Mouse (Mus musculus): Measurements from ENCODE around the gene Ascc1. TPM values are rescaled to one million over a fixed set of nuclear protein-coding genes. Genes with fewer than 3 reads are reported as not detected.

Ascc1 gene
- polyA plus RNA-seq, 1 experiment from 2014 or later = 37.2 TPM

GRCm38 (mm10) chr10:59965362-59965695 lies 37.3 kb upstream of the Ascc1 start:
- DNase-seq (ENCODE audit: low spot score) = no peak

GRCm38 (mm10) chr10:59965788-59966187 lies 36.8 kb upstream of the Ascc1 start:
- H3K9ac ChIP-seq (ENCODE audit: low read depth, low read length) = no peak overlapping the region
- DNase-seq (ENCODE audit: low spot score) (no peak), ATAC-seq (replicated peaks; ENCODE audit: low FRiP score) (no peak)
- no peak overlapping the region for H3K4me2 ChIP-seq
- no peak overlapping the region for H3K27ac ChIP-seq (ENCODE audit: low read depth, low read length)
- H3K27me3 ChIP-seq (replicated peaks; ENCODE audit: control insufficient read depth, insufficient read depth, low read length) = peaks cover under 1% of the 10 kb centered on the region; the same call in 1 of the 2 replicates
- no peaks in the 10 kb centered on the region for H3K9me3 ChIP-seq (ENCODE audit: control insufficient read depth, low read length)
- no peaks in the 10 kb centered on the region for H3K36me3 ChIP-seq (ENCODE audit: control insufficient read depth, insufficient read depth, low read length)
- WGBS = 83% methylated on average over 8 of the region's 8 CpGs
- H3K4me1 ChIP-seq (replicated peaks; ENCODE audit: control insufficient read depth, insufficient read depth, low read length) = peaks cover 14% of the 10 kb centered on the region
- no peak overlapping the region for H3K4me3 ChIP-seq (ENCODE audit: low read depth, low read length)

More at GRCm38 (mm10) chr10:59965362-59965695, 37.3 kb upstream of the Ascc1 start:
- Histone ChIP-seq H3K4me1 (replicated peaks; ENCODE audit: control insufficient read depth, insufficient read depth, low read length) (peaks cover 9% of the 10 kb centered on the region), H3K4me3 (ENCODE audit: low read depth, low read length) (no peak overlapping the region), H3K27ac (ENCODE audit: low read depth, low read length) (peak overlapping the region; percentile 38; the same call in 1 of the 2 replicates), H3K36me3 (ENCODE audit: control insufficient read depth, insufficient read depth, low read length) (no peaks in the 10 kb centered on the region), H3K9ac (ENCODE audit: low read depth, low read length) (no peak overlapping the region), H3K9me3 (ENCODE audit: control insufficient read depth, low read length) (no peaks in the 10 kb centered on the region), H3K4me2 (no peak overlapping the region), H3K27me3 (replicated peaks; ENCODE audit: control insufficient read depth, insufficient read depth, low read length) (no peaks in the 10 kb centered on the region)
- 52% methylated on average over 9 of the region's 9 CpGs for WGBS
- no peak for ATAC-seq (replicated peaks; ENCODE audit: low FRiP score)

- DNase-seq (ENCODE audit: low spot score) = no peak
- Histone ChIP-seq H3K9me3 (ENCODE audit: control insufficient read depth, low read length) (no peaks in the 10 kb centered on the region), H3K27ac (ENCODE audit: low read depth, low read length) (no peak overlapping the region), H3K36me3 (ENCODE audit: control insufficient read depth, insufficient read depth, low read length) (no peaks in the 10 kb centered on the region), H3K4me1 (replicated peaks; ENCODE audit: control insufficient read depth, insufficient read depth, low read length) (peaks cover 19% of the 10 kb centered on the region), H3K9ac (ENCODE audit: low read depth, low read length) (no peak overlapping the region), H3K27me3 (replicated peaks; ENCODE audit: control insufficient read depth, insufficient read depth, low read length) (peaks cover 8% of the 10 kb centered on the region), H3K4me2 (no peak overlapping the region), H3K4me3 (ENCODE audit: low read depth, low read length) (no peak overlapping the region)
- 86% methylated on average over 6 of the region's 6 CpGs for WGBS
- ATAC-seq (replicated peaks; ENCODE audit: low FRiP score) = no peak
Measured at GRCm38 (mm10) chr10:59966743-59967142, 35.9 kb upstream of the Ascc1 start.

- Histone ChIP-seq H3K36me3 (ENCODE audit: control insufficient read depth, insufficient read depth, low read length) (no peaks in the 10 kb centered on the region), H3K4me3 (ENCODE audit: low read depth, low read length) (no peak overlapping the region), H3K27ac (ENCODE audit: low read depth, low read length) (no peak overlapping the region), H3K4me2 (no peak overlapping the region), H3K27me3 (replicated peaks; ENCODE audit: control insufficient read depth, insufficient read depth, low read length) (peaks cover 10% of the 10 kb centered on the region), H3K9ac (ENCODE audit: low read depth, low read length) (no peak overlapping the region), H3K9me3 (ENCODE audit: control insufficient read depth, low read length) (no peaks in the 10 kb centered on the region), H3K4me1 (replicated peaks; ENCODE audit: control insufficient read depth, insufficient read depth, low read length) (peaks cover 19% of the 10 kb centered on the region)
- ATAC-seq (replicated peaks; ENCODE audit: low FRiP score) = no peak
- WGBS = 72% methylated on average over 6 of the region's 6 CpGs
- DNase-seq (ENCODE audit: low spot score) = no peak
Measured at GRCm38 (mm10) chr10:59967309-59967942, 35.2 kb upstream of the Ascc1 start.

- ATAC-seq (replicated peaks; ENCODE audit: low FRiP score) = peak; percentile 87
- WGBS = under 1% methylated on average over 25 of the region's 25 CpGs
- peak; percentile 71 for DNase-seq (ENCODE audit: low spot score)
- peaks cover 34% of the 10 kb centered on the region for H3K4me1 ChIP-seq (replicated peaks; ENCODE audit: control insufficient read depth, insufficient read depth, low read length)
- H3K4me3 ChIP-seq (ENCODE audit: low read depth, low read length) = peak overlapping the region; percentile 39
- peak overlapping the region; percentile 42 for H3K9ac ChIP-seq (ENCODE audit: low read depth, low read length)
- no peaks in the 10 kb centered on the region for H3K36me3 ChIP-seq (ENCODE audit: control insufficient read depth, insufficient read depth, low read length)
- H3K4me2 ChIP-seq = peak overlapping the region; percentile 65
- 0 out of 2 replicates have a peak overlapping the region, but pooled peaks have one; percentile 2 for H3K27ac ChIP-seq (ENCODE audit: low read depth, low read length)
- H3K9me3 ChIP-seq (ENCODE audit: control insufficient read depth, low read length) = no peaks in the 10 kb centered on the region
- H3K27me3 ChIP-seq (replicated peaks; ENCODE audit: control insufficient read depth, insufficient read depth, low read length) = peaks cover 10% of the 10 kb centered on the region
Measured at GRCm38 (mm10) chr10:59969821-59970449, 32.7 kb upstream of the Ascc1 start.

- no peaks in the 10 kb centered on the region for H3K9me3 ChIP-seq (ENCODE audit: control insufficient read depth, low read length)
- peak overlapping the region; percentile 65 for H3K4me2 ChIP-seq
- H3K27ac ChIP-seq (ENCODE audit: low read depth, low read length) = 0 out of 2 replicates have a peak overlapping the region, but pooled peaks have one; percentile 2
- no peak for DNase-seq (ENCODE audit: low spot score)
- peak overlapping the region; percentile 42; the same call in 1 of the 2 replicates for H3K9ac ChIP-seq (ENCODE audit: low read depth, low read length)
- WGBS = 23% methylated on average over 6 of the region's 6 CpGs
- H3K36me3 ChIP-seq (ENCODE audit: control insufficient read depth, insufficient read depth, low read length) = no peaks in the 10 kb centered on the region
- peak overlapping the region; percentile 39 for H3K4me3 ChIP-seq (ENCODE audit: low read depth, low read length)
- peaks cover 10% of the 10 kb centered on the region for H3K27me3 ChIP-seq (replicated peaks; ENCODE audit: control insufficient read depth, insufficient read depth, low read length)
- H3K4me1 ChIP-seq (replicated peaks; ENCODE audit: control insufficient read depth, insufficient read depth, low read length) = peaks cover 37% of the 10 kb centered on the region
- ATAC-seq (replicated peaks; ENCODE audit: low FRiP score) = no peak
Measured at GRCm38 (mm10) chr10:59970450-59971062, 32.0 kb upstream of the Ascc1 start.

- WGBS = 86% methylated on average over 8 of the region's 8 CpGs
- no peak for ATAC-seq (replicated peaks; ENCODE audit: low FRiP score)
- Histone ChIP-seq H3K9me3 (ENCODE audit: control insufficient read depth, low read length) (no peaks in the 10 kb centered on the region), H3K36me3 (ENCODE audit: control insufficient read depth, insufficient read depth, low read length) (no peaks in the 10 kb centered on the region), H3K27me3 (replicated peaks; ENCODE audit: control insufficient read depth, insufficient read depth, low read length) (peaks cover 10% of the 10 kb centered on the region), H3K27ac (ENCODE audit: low read depth, low read length) (no peak overlapping the region), H3K4me1 (replicated peaks; ENCODE audit: control insufficient read depth, insufficient read depth, low read length) (peaks cover 37% of the 10 kb centered on the region), H3K4me3 (ENCODE audit: low read depth, low read length) (no peak overlapping the region), H3K9ac (ENCODE audit: low read depth, low read length) (no peak overlapping the region), H3K4me2 (no peak overlapping the region)
- DNase-seq (ENCODE audit: low spot score) = no peak
Measured at GRCm38 (mm10) chr10:59971813-59972212, 30.8 kb upstream of the Ascc1 start.

- no peaks in the 10 kb centered on the region for H3K9me3 ChIP-seq (ENCODE audit: control insufficient read depth, low read length)
- DNase-seq (ENCODE audit: low spot score) = no peak
- peaks cover 37% of the 10 kb centered on the region for H3K4me1 ChIP-seq (replicated peaks; ENCODE audit: control insufficient read depth, insufficient read depth, low read length)
- no peaks in the 10 kb centered on the region for H3K36me3 ChIP-seq (ENCODE audit: control insufficient read depth, insufficient read depth, low read length)
- WGBS = 81% methylated on average over 2 of the region's 2 CpGs
- no peak overlapping the region for H3K4me2 ChIP-seq
- no peak overlapping the region for H3K9ac ChIP-seq (ENCODE audit: low read depth, low read length)
- H3K27ac ChIP-seq (ENCODE audit: low read depth, low read length) = no peak overlapping the region
- H3K27me3 ChIP-seq (replicated peaks; ENCODE audit: control insufficient read depth, insufficient read depth, low read length) = peaks cover 10% of the 10 kb centered on the region
- no peak overlapping the region for H3K4me3 ChIP-seq (ENCODE audit: low read depth, low read length)
- ATAC-seq (replicated peaks; ENCODE audit: low FRiP score) = no peak
Measured at GRCm38 (mm10) chr10:59972534-59972933, 30.1 kb upstream of the Ascc1 start.
